Mouse (Mus musculus): Measurements from ENCODE around the gene P2ry12.

DNA sequence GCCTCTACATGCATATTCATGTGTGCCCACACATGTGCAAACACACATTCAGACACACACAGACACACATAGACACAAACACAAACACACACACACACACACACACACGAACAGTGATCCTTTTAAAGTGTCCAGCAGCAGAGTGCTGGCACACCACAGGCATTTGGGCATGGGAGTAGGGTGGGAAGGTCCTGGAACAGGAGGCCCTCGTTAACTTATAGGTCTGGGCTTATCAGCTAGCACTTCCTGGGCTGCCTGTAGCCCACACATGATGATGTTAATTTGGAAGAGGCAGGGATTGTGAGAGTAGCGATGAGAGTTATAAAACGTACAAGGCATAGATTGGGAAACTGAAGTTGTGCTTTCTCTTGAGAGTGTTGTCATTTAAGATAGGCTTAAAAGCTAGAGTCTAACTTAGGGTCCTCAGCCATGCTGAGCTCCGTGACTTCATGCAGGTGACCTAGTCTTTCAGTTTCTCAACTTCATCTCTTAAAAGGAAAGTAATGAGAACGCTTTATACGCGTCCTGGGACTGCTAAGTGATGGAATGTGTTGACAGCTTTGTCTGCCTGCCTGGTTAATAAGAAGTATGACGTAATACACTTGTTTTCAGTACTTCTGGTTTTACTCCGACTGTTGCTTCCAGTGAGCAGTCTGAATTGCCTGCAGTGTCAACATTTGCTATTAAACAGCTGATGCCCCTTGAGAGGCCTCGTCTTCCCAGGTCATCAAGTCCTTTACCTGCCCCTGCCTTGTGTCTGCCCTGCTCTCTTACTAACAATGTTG is 57.8 kb downstream of the P2ry12 start:
- TF ChIP-seq POLR2A (IDR thresholded peaks at IDR 0.05; ENCODE audit: control insufficient read depth in 1 of 2, insufficient read depth in 1 of 2, low read depth in 1 of 2, low read length in 2 of 2, poor library complexity in 1 of 2): no peak
- TF ChIP-seq E2F4 (IDR thresholded peaks at IDR 0.05; ENCODE audit: borderline replicate concordance, low read depth, low read length): no peak
- TF ChIP-seq POLR2AphosphoS2 (IDR thresholded peaks at IDR 0.05; ENCODE audit: low read length): no peak
- no peak for TF ChIP-seq CTCF (IDR thresholded peaks at IDR 0.05 in 2 of 3, conservative IDR thresholded peaks at IDR 0.05 in 1 of 3; ENCODE audit: control insufficient read depth in 1 of 3, insufficient read depth in 1 of 3, low read depth in 2 of 3, low read length in 3 of 3, poor library complexity in 1 of 3, severe bottlenecking in 1 of 3)
- TF ChIP-seq UBTF (IDR thresholded peaks at IDR 0.05; ENCODE audit: borderline replicate concordance, insufficient read depth, low read depth, low read length): no peak
- no peak for TF ChIP-seq BHLHE40 (IDR thresholded peaks at IDR 0.05; ENCODE audit: borderline replicate concordance, low read depth, low read length)
- TF ChIP-seq USF2 (IDR thresholded peaks at IDR 0.05; ENCODE audit: borderline replicate concordance in 1 of 2, insufficient read depth in 1 of 2, low read depth in 1 of 2, low read length in 2 of 2): no peak
- TF ChIP-seq ZMIZ1 (IDR thresholded peaks at IDR 0.05; ENCODE audit: low read depth, low read length): no peak
- TF ChIP-seq HCFC1 (IDR thresholded peaks at IDR 0.05; ENCODE audit: low read depth, low read length): no peak
- no peak for TF ChIP-seq EP300 (IDR thresholded peaks at IDR 0.05; ENCODE audit: low read depth in 1 of 2, low read length in 2 of 2)
